Mouse (Mus musculus): ENCODE results near the gene Cacna1f. TPM values are rescaled to one million over a fixed set of nuclear protein-coding genes. Genes with fewer than 3 reads are reported as not detected.

The Cacna1f gene
- polyA plus RNA-seq, 1 experiment from 2014 or later, result not detected

DNA sequence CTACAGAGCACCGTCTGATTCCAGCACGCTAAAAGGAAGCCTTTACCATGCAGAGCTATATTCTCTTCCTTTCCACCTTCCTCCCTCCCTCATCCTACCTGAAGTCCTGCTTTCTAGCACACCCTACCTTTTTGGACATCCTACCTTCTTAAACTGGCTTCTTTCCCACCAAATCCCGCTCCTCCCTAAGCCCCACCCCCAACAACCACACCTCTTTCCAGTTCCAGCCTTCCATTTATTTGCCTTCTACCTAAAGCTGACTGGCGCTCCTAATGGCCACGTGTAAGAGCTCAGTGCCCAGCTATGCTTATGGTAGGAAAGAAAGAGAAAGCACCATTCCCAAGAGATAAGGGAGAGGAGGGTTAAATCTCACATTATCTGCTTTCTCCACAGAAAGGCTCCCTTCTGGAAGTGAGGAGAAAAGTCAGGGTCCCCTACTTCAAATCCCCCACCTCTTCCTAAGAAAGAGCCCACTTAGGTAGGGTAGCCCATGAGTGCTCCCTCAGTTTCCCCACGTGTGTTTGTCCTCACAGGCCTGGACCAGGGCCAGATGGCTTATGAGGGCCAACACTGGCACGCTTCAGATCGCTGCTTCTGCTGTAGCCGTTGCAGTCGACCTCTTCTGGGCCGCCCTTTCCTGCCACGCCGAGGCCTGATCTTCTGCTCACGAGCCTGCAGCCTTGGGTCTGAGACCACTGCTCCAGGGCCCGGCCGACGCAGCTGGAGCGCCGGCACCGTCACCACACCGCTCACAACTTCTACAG is 59.0 kb downstream of the Cacna1f start:
- Histone ChIP-seq H3K4me1 (ENCODE audit: control insufficient read depth, insufficient read depth, low read length) (no peaks in the 10 kb centered on the region), H3K9ac (ENCODE audit: low read depth, low read length) (no peak overlapping the region), H3K27me3 (ENCODE audit: control insufficient read depth, insufficient read depth, low read length) (no peaks in the 10 kb centered on the region), H3K27ac (ENCODE audit: low read depth, low read length) (no peak overlapping the region), H3K36me3 (ENCODE audit: control insufficient read depth, insufficient read depth, low read length) (peaks cover 13% of the 10 kb centered on the region; the same call in 1 of the 2 replicates), H3K9me3 (ENCODE audit: control insufficient read depth, low read length) (no peaks in the 10 kb centered on the region), H3K4me2 (replicated peaks; ENCODE audit: low read depth, low read length) (no peak overlapping the region), H3K4me3 (ENCODE audit: low read length) (no peak overlapping the region)
- 74% methylated on average over 21 of the region's 21 CpGs for WGBS
- ATAC-seq (ENCODE audit: low FRiP score, low TSS enrichment), result no peak

DNA sequence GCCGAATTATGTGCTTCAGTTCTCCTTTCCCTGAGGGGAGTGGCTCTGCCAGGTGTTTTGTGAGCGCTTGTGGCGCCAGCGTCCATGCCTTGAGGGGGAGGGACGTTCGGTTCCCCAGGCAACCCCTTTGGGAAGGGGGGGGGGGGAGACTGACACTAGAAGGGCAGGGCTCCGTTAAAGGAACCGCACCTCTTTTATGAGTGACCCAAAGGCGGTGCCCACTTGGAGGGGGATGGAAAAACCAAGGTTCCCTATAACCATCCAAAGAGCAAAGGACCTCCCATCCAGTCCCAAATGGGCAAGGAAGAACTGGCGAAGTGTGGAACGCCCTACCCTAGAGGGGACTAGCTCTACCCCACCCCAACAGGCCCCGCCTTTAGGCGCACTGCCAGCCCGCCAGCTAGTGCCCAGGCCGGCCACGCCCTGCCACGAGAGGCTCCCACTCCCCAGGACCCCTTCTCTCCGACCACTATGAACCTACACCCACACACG is 63.6 kb downstream of the Cacna1f start:
- Histone ChIP-seq H3K4me3 (ENCODE audit: low read length) (peak overlapping the region; percentile 56), H3K27ac (ENCODE audit: low read depth, low read length) (peak overlapping the region; percentile 73), H3K9ac (ENCODE audit: low read depth, low read length) (peak overlapping the region; percentile 56), H3K27me3 (ENCODE audit: control insufficient read depth, insufficient read depth, low read length) (no peaks in the 10 kb centered on the region), H3K36me3 (ENCODE audit: control insufficient read depth, insufficient read depth, low read length) (peaks cover 9% of the 10 kb centered on the region; the same call in 1 of the 2 replicates), H3K9me3 (ENCODE audit: control insufficient read depth, low read length) (no peaks in the 10 kb centered on the region), H3K4me2 (replicated peaks; ENCODE audit: low read depth, low read length) (peak overlapping the region; percentile 42), H3K4me1 (ENCODE audit: control insufficient read depth, insufficient read depth, low read length) (0 out of 2 replicates have a peak, but pooled peaks cover 3% of the 10 kb centered on the region)
- peak; percentile 68 for ATAC-seq (ENCODE audit: low FRiP score, low TSS enrichment)
- WGBS, result 33% methylated on average over 19 of the region's 19 CpGs

DNA sequence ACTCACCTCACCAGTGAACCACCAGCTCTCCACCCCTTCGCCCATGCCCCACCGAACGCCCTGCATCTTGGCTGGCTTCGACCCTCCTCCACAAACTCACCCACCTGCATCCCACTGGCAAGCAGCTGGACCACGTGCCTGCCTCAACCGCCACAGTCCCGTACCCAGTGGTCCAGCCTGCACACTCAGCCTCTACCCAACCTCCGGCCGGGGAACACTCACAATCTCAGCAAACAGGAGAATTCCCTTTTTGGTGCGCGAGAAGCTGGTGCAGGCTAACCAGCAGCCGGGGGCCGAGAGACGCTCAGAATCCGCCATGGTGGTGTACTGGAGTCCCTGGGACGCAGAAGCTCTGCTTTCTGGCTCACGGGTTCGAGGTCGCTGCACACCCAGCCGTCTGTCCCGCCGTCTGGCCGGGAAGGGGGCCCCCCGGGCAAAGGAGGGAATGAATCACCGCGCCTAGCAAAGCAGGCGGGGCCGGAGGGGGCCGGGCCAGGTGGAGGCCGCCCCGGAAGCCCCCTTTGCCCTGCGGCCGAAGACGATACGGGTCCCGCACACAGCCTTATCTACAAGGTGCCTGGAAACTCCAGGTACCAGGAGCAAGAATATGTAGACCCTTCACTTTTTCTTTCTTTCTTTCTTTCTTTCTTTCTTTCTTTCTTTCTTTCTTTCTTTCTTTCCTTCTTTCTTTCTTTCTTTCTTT is 64.2 kb downstream of the Cacna1f start, which contains the start of gene Plp2:
Plp2 (minus strand) TSS at position 470 of the 703 bp plus-strand sequence.
- peak within 1 kb of the TSS; percentile 42 for H3K4me2 ChIP-seq (replicated peaks; ENCODE audit: low read depth, low read length)
- H3K4me3 ChIP-seq (ENCODE audit: low read length), result peak within 1 kb of the TSS; percentile 56
- no peaks in the 10 kb centered on the region for H3K9me3 ChIP-seq (ENCODE audit: control insufficient read depth, low read length)
- H3K9ac ChIP-seq (ENCODE audit: low read depth, low read length), result peak within 1 kb of the TSS; percentile 56
- peak within 1 kb of the TSS; percentile 73 for H3K27ac ChIP-seq (ENCODE audit: low read depth, low read length)
- peak; percentile 59 for ATAC-seq (ENCODE audit: low FRiP score, low TSS enrichment)
- 0 out of 2 replicates have a peak, but pooled peaks cover 3% of the 10 kb centered on the region for H3K4me1 ChIP-seq (ENCODE audit: control insufficient read depth, insufficient read depth, low read length)
- H3K36me3 ChIP-seq (ENCODE audit: control insufficient read depth, insufficient read depth, low read length), result peaks cover 9% of the 10 kb centered on the region; the same call in 1 of the 2 replicates
- WGBS, result 28% methylated on average over 36 of the region's 36 CpGs
- no peaks in the 10 kb centered on the region for H3K27me3 ChIP-seq (ENCODE audit: control insufficient read depth, insufficient read depth, low read length)

DNA sequence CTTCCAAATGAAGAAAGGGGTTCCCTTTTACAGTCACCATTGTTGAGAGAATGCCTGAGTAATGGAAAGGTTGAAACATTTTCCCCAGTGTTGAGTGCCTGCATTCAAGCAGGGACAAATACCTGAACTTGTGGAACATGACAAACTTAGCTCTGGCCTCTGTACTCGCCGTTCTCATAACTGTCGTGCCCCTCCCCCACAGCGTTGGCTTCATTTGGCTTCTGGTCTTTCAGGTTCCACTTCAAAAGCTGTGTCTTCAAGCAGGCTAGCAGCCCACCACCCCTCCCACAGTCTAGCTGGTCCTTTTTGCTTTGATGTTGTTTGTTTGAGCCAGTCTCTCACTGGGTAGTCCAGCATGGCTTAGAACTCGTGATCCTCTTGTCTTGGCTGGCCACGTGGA is 65.9 kb downstream of the Cacna1f start:
- Histone ChIP-seq H3K27me3 (ENCODE audit: control insufficient read depth, insufficient read depth, low read length) (no peaks in the 10 kb centered on the region), H3K27ac (ENCODE audit: low read depth, low read length) (no peak overlapping the region), H3K4me2 (replicated peaks; ENCODE audit: low read depth, low read length) (no peak overlapping the region), H3K9me3 (ENCODE audit: control insufficient read depth, low read length) (no peaks in the 10 kb centered on the region), H3K4me3 (ENCODE audit: low read length) (no peak overlapping the region), H3K36me3 (ENCODE audit: control insufficient read depth, insufficient read depth, low read length) (peaks cover 3% of the 10 kb centered on the region; the same call in 1 of the 2 replicates), H3K9ac (ENCODE audit: low read depth, low read length) (no peak overlapping the region), H3K4me1 (ENCODE audit: control insufficient read depth, insufficient read depth, low read length) (0 out of 2 replicates have a peak, but pooled peaks cover 3% of the 10 kb centered on the region)
- WGBS, result 33% methylated on average over 6 of the region's 6 CpGs
- ATAC-seq (ENCODE audit: low FRiP score, low TSS enrichment), result no peak

DNA sequence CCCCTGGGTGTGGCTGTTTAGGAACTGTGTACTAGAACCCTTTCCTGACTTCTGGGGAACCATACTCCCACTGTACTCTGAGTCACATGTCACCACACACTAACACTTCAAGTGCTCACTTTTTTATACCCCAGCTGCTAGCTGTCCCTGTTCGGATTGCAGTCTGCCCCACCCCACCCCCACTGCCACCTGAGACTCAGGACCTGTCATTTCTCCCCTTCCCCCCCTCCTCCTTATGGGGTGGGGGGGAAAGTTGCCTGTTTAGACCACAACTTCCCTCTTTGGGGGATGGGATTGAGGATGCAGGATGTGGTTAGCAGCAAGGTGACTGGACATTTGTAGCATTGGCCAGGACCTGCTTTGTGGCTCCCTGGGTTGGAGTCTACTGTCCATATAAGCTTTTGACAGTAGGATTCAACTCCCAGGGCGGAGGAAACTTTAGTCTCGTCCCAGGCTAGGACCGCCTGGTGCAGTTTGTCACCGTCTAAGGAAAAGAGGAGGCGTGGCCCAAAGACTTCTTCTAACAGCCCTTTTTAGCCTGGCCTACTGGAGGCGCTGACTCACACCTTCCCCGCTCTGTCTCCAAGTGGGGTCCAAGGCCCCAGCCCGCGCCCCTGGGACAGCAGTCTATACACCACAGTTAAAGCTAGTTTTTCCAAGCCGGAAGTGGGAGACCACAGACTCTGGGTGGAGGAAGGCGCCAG is 66.8 kb downstream of the Cacna1f start:
- 30% methylated on average over 12 of the region's 12 CpGs for WGBS
- peaks cover 3% of the 10 kb centered on the region; the same call in 1 of the 2 replicates for H3K36me3 ChIP-seq (ENCODE audit: control insufficient read depth, insufficient read depth, low read length)
- H3K9ac ChIP-seq (ENCODE audit: low read depth, low read length), result no peak overlapping the region
- peak overlapping the region; percentile 24; the same call in 1 of the 2 replicates for H3K4me3 ChIP-seq (ENCODE audit: low read length)
- H3K27me3 ChIP-seq (ENCODE audit: control insufficient read depth, insufficient read depth, low read length), result no peaks in the 10 kb centered on the region
- no peaks in the 10 kb centered on the region for H3K9me3 ChIP-seq (ENCODE audit: control insufficient read depth, low read length)
- peak overlapping the region; percentile 41 for H3K4me2 ChIP-seq (replicated peaks; ENCODE audit: low read depth, low read length)
- peak; percentile 47 for ATAC-seq (ENCODE audit: low FRiP score, low TSS enrichment)
- peak overlapping the region; percentile 74 for H3K27ac ChIP-seq (ENCODE audit: low read depth, low read length)
- 0 out of 2 replicates have a peak, but pooled peaks cover 3% of the 10 kb centered on the region for H3K4me1 ChIP-seq (ENCODE audit: control insufficient read depth, insufficient read depth, low read length)

DNA sequence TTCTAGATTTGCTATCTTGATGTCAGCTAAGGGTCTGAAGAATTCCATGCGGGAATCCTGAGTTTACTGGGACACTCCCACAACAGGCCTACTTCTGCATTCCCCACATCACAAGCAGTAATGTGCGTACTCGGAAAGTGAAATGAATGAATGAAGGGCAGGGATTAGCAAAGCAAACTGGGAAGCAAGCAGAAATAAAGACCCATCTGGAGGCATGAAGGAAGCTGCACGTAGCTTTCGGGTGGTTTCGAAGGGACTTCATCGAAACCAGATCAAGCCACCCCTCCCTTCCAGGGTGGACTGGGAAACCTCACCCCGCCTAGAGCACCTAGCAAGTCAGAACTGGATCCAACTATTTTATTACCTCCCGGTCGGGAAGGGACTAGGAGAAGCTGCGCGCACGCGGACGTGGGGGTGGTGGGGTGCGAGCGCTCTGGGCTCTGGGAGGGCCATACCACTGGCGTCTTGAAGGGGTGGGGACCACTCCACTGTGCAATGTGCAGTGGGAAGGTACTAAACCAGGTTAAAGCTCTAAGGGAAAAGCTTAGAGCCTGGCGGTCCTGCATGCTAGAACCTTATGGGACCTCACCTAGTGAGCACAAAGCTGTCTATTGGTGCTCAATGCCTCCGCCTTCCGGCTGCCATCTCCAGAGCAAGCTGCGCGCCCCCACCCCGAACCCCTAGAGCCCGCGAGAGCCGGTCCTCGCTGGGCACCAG is 67.6 kb downstream of the Cacna1f start:
- Histone ChIP-seq H3K4me3 (ENCODE audit: low read length) (peak overlapping the region; percentile 24), H3K4me2 (replicated peaks; ENCODE audit: low read depth, low read length) (peak overlapping the region; percentile 41), H3K36me3 (ENCODE audit: control insufficient read depth, insufficient read depth, low read length) (no peaks in the 10 kb centered on the region), H3K27me3 (ENCODE audit: control insufficient read depth, insufficient read depth, low read length) (no peaks in the 10 kb centered on the region), H3K9ac (ENCODE audit: low read depth, low read length) (peak overlapping the region; percentile 42; the same call in 1 of the 2 replicates), H3K4me1 (ENCODE audit: control insufficient read depth, insufficient read depth, low read length) (0 out of 2 replicates have a peak, but pooled peaks cover 3% of the 10 kb centered on the region), H3K9me3 (ENCODE audit: control insufficient read depth, low read length) (no peaks in the 10 kb centered on the region), H3K27ac (ENCODE audit: low read depth, low read length) (peak overlapping the region; percentile 74)
- ATAC-seq (ENCODE audit: low FRiP score, low TSS enrichment), result peak; percentile 43
- 41% methylated on average over 28 of the region's 28 CpGs for WGBS

DNA sequence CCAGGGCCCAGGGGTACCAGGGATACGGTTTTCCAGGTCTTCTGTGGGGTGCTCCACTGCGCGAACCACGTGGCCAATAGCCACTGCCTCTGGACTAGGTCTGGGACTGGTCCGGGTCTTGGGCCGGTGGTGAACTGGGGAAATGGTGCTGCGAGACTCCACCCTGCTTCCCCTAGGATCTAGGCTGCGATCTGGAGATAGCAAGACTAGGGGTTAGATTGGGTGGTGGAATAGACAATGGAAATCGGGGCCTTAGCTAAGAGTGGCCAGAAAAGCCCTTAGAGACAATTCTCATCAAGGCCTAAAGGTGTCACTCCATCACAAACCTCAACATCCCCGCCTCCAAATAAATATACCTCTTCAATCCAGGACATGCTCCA is 68.1 kb downstream of the Cacna1f start:
- Histone ChIP-seq H3K9ac (ENCODE audit: low read depth, low read length) (peak overlapping the region; percentile 42; the same call in 1 of the 2 replicates), H3K9me3 (ENCODE audit: control insufficient read depth, low read length) (no peaks in the 10 kb centered on the region), H3K4me3 (ENCODE audit: low read length) (peak overlapping the region; percentile 24), H3K4me2 (replicated peaks; ENCODE audit: low read depth, low read length) (peak overlapping the region; percentile 41), H3K36me3 (ENCODE audit: control insufficient read depth, insufficient read depth, low read length) (no peaks in the 10 kb centered on the region), H3K27me3 (ENCODE audit: control insufficient read depth, insufficient read depth, low read length) (no peaks in the 10 kb centered on the region), H3K4me1 (ENCODE audit: control insufficient read depth, insufficient read depth, low read length) (0 out of 2 replicates have a peak, but pooled peaks cover 3% of the 10 kb centered on the region), H3K27ac (ENCODE audit: low read depth, low read length) (peak overlapping the region; percentile 74; the same call in 1 of the 2 replicates)
- no peak; the same call in 1 of the 2 replicates for ATAC-seq (ENCODE audit: low FRiP score, low TSS enrichment)
- 41% methylated on average over 10 of the region's 10 CpGs for WGBS

DNA sequence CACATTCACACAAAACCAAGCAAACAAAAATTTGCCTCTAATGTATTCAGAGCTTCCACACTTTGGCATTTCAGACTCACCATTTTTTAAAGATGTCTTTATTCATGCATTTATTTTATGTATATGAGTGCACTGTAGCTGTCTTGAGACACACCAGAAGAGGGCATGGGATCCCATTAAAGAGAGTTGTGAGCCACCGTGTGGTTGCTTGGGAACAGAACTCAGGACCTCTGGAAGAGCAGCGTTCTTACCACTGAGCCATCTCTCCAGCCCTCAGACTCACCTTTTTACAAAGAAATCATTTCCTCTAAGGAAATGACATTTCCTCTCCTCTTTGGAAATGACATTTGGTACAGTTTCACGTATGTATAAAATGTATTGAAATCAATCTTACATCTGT is 72.1 kb downstream of the Cacna1f start:
- no peak overlapping the region for H3K27ac ChIP-seq (ENCODE audit: low read depth, low read length)
- no peaks in the 10 kb centered on the region for H3K36me3 ChIP-seq (ENCODE audit: control insufficient read depth, insufficient read depth, low read length)
- no peaks in the 10 kb centered on the region for H3K9me3 ChIP-seq (ENCODE audit: control insufficient read depth, low read length)
- no peaks in the 10 kb centered on the region for H3K4me1 ChIP-seq (ENCODE audit: control insufficient read depth, insufficient read depth, low read length)
- WGBS, result 63% methylated on average over 3 of the region's 3 CpGs
- no peak overlapping the region for H3K4me2 ChIP-seq (replicated peaks; ENCODE audit: low read depth, low read length)
- ATAC-seq (ENCODE audit: low FRiP score, low TSS enrichment), result no peak
- H3K9ac ChIP-seq (ENCODE audit: low read depth, low read length), result no peak overlapping the region
- H3K27me3 ChIP-seq (ENCODE audit: control insufficient read depth, insufficient read depth, low read length), result no peaks in the 10 kb centered on the region
- H3K4me3 ChIP-seq (ENCODE audit: low read length), result no peak overlapping the region

Measured in kidney, embryonic 14.5 days (tissue).